Mouse (Mus musculus) megakaryocyte, embryonic 14.5 days (primary cell): ENCODE measurements around the gene Rasa3.

ENCODE experiments used
- FLI1 ChIP-seq: IDR thresholded peaks from 2 replicates; pipeline ENCODE4 v1.6.1; 2012; ENCODE audit warnings: low read length, inconsistent platforms, mixed read lengths
- GATA1 ChIP-seq: IDR thresholded peaks from 3 replicates; pipeline ENCODE4 v1.6.1; 2012; ENCODE audit warnings: mixed read lengths, low read length, inconsistent platforms, borderline replicate concordance

- TF ChIP-seq GATA1 = no peak
- no peak for TF ChIP-seq FLI1
Observed at GRCm38 (mm10) chr8:13616831-13617505, 60.4 kb downstream of the Rasa3 start.
